Mouse (Mus musculus): ENCODE measurements around the gene Grasp. TPM values are rescaled to one million over a fixed set of nuclear protein-coding genes. Genes with fewer than 3 reads are reported as not detected.
A peak's percentile ranks its signal among the peaks of the same experiment; 100 is the strongest.

Gene Grasp
- polyA plus RNA-seq, 1 experiment, result 2.2 TPM

DNA sequence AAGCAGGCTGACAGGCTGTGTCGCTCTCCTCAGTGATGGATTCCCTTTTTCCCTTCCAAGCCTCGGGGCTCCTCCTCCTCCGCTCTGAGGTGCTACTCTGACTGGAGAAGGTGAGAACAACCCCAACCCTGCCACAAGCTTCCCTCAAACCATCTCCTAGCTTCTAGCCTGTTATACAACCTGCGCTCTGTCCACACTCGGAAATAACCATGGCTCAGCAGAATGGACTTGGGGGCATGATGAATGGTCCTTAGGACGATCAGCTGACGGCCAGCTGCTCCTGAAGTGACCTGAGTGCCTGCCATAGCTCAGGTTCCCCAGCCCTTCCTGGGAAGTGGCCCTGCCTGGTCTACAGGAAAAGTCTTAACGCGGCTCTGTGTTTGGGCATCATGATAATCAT, 17.9 kb downstream of the Grasp start:
- no peak for DNase-seq (ENCODE audit: low read depth, low spot score)
- whole genome bisulfite sequencing, result 86% methylated on average over 9 of the region's 9 CpGs

GRCm38 (mm10) chr15:101242645-101243044, 18.7 kb downstream of the Grasp start:
- no peak for DNase-seq (ENCODE audit: low read depth, low spot score)
- 20% methylated on average over 8 of the region's 8 CpGs for WGBS

- 80% methylated on average over 3 of the region's 3 CpGs for WGBS
- DNase-seq (ENCODE audit: low read depth, low spot score), result no peak
Measured at GRCm38 (mm10) chr15:101244012-101244411, 20.0 kb downstream of the Grasp start.

- DNase-seq (ENCODE audit: low read depth, low spot score), result peak; percentile 93
- 1% methylated on average over 56 of the region's 56 CpGs for WGBS
Measured at GRCm38 (mm10) chr15:101246231-101247154, 22.5 kb downstream of the Grasp start.

GRCm38 (mm10) chr15:101247155-101247498, 23.1 kb downstream of the Grasp start:
- DNase-seq (ENCODE audit: low read depth, low spot score), result no peak
- whole genome bisulfite sequencing, result 82% methylated on average over 1 of the region's 1 CpGs

DNA sequence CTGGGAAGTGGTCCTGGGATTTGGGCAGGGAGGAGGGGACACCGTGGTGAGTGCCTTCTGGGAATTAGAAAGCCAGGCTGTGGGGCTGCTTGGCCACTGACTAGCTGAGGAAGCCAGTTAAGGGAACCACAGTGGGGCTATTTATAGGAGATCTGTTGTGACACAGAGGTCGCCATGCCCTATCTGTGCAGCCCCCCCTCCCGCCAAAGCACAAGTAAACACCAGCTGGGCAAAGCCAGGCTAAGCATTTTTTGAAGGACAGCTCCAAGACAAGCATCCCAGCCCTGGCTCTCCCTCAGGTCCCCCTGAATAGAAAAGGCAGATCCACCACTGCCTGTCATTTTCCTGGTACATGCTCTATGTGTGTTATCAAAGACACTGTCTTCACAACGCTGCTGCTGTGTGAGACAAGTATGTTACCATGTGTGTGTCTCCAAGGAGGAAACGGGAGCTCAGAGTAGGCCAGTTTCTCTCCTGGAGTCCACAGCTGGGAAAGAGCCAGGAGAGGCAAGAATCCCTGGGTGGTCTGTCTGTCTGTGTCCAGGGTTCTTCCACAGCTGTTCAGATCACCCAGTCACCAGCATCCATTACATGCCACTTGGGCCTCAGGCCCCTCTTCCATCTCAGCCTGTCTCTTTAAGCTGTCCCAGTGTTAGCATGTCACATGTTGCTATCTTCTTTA, 24.2 kb downstream of the Grasp start:
- no peak for DNase-seq (ENCODE audit: low read depth, low spot score)
- WGBS, result 68% methylated on average over 5 of the region's 5 CpGs

- 71% methylated on average over 9 of the region's 9 CpGs for WGBS
- no peak for DNase-seq (ENCODE audit: low read depth, low spot score)
Measured at GRCm38 (mm10) chr15:101250220-101250800, 26.3 kb downstream of the Grasp start.

- 88% methylated on average over 5 of the region's 5 CpGs for WGBS
- no peak for DNase-seq (ENCODE audit: low read depth, low spot score)
Measured at GRCm38 (mm10) chr15:101251930-101252329, 27.9 kb downstream of the Grasp start.

DNA sequence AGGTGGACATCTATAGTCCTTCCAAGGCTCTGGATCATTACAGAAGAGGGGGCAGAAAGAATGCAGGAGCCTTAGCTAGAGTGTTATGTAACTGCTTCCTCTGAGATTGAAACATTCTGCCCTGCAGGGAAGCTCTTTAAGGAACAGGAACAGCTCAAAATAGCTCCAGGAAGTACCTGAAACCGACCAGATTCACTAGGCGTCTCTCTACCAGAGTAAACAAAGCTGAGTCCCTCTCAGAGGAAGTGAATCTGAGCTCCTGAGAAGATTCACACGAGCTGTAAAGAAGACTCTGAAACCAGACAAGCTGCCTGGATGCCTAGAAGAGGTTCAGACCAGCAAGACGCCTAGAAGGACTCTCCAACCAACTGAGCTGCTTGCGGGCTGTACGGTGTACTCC, 28.6 kb downstream of the Grasp start:
- 68% methylated on average over 6 of the region's 6 CpGs for WGBS
- no peak for DNase-seq (ENCODE audit: low read depth, low spot score)

- DNase-seq (ENCODE audit: low read depth, low spot score), result no peak
- WGBS, result 40% methylated on average over 3 of the region's 3 CpGs
Measured at GRCm38 (mm10) chr15:101253563-101253885, 29.5 kb downstream of the Grasp start.

DNA sequence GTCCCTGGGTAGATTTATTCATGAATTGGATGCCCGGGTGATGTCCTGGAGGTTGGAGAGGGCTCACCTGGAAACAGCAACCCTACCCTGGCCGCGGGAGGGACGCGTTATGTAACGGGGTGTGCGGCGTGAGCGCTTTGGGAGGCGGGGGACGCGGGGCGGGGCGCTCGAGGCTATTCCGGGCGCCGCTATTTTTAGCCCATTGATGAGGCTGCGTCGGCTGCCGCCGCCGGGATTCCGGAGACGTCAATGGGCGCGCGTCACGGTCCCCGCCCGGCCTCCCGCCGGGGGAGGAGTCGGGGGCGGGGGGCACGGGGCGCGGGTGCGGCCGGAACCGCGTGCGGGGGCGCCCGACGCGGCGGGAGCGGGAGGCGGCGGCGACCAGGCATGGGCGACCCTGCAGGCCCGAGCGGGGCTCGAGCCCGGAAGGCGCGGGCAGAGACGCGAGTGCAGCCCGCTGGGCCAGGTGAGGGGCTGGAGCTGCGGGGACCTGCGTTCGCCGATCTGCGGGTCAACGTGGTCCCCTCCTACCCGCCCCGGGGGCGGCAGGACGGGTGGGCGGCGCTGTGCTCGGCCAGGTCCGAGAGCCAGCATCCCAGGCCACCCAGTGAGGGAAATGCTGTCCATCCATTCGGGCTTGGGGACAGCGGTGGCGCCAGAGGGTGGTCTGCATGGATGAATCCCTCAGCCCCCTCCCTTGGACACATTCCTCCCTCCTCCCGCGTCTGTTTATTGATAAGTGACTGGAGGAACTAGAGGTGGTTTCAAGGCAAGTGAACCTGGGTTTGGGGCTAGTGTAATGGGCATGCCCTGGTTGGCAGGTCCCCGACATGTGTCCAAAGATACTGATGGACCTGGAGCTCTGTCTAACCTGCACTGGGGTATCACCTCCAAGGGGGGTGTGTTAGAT, 30.2 kb downstream of the Grasp start, which contains the start of gene Nr4a1:
Gene Nr4a1, plus strand, starts transcription at position 384 of the 910 bp plus-strand sequence.
- no peak for DNase-seq (ENCODE audit: low read depth, low spot score)
- 4% methylated on average over 75 of the region's 82 CpGs for WGBS

- 79% methylated on average over 7 of the region's 7 CpGs for WGBS
- DNase-seq (ENCODE audit: low read depth, low spot score), result no peak
Measured at GRCm38 (mm10) chr15:101255842-101256462, 32.0 kb downstream of the Grasp start.

DNA sequence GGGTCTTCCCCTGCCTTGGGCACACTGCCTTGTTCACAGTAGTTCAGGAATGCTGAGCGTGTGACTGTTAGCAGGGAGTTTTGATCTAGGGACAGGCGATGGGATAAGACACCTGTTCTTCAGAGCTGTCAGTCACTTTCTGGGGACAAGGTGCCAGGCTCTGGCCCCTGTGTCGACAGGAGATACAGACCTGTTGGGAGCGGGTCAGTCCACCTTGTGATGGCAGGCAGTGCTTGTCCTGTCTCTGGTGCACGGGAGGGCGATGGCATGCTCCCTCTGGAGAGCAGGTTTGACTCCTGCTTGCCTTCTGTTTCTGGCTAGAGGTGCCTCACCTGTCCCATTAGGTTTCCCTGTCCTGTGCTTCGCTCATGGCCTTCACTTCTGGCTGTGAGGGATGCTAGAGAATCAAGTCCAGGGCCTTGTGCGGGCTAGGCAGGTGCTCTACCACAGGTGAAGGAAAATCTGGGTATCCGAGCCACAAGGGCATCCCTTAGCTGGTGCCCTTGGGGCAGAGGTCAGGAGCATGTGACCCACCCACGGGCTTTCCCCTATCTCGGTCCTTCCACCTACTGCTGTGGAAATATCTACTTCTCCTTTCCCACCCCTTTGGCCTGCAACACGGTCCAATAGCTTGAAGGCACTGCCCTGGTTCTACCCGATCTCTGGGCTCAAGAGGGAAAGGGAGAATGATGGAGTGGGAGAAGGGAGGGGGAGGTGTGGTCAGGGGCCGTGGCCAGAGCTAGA, 32.6 kb downstream of the Grasp start:
- WGBS, result 74% methylated on average over 14 of the region's 14 CpGs
- DNase-seq (ENCODE audit: low read depth, low spot score), result no peak

DNA sequence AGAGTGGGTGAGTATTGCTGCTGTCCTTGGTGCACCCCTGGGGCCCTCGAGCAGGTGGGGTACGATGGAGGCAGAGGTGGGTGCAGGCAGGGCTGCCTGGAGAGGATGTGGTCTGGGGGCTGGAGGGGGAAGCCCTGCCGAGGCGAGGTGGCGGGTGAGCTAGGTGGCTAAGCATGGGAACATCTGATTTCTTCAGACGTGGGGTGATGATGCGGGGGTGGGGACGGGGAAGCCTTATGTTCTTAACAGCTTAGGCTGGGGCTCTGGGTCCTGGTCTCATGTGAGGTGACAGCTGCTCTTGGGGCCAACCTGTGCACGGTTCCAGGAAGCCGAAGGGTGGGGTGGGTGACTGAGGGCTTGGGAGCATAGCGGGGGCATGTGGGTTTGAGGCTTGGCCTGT, 34.4 kb downstream of the Grasp start:
- WGBS, result 87% methylated on average over 11 of the region's 11 CpGs
- DNase-seq (ENCODE audit: low read depth, low spot score), result no peak

DNA sequence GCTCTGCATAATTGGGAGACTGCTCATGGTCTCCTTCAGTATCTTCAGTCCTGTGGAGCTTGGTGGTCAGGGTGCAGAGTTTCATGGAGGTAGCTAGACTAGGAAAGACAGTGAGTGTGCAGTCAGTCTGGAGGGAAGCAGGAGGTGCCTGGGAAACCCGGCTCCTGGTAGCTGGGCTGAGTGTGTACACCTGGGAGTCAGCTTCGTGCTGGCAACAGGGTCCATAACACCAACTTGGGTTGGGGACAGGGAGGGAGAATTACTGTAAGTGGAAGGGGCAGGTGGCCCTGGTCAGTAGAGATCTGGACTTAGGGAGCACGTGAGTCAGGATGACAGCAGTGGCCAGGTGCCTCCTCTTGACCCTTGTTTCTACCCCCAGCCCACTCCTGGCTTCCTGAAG, 35.9 kb downstream of the Grasp start:
- WGBS, result 82% methylated on average over 3 of the region's 3 CpGs
- DNase-seq (ENCODE audit: low read depth, low spot score), result no peak

DNA sequence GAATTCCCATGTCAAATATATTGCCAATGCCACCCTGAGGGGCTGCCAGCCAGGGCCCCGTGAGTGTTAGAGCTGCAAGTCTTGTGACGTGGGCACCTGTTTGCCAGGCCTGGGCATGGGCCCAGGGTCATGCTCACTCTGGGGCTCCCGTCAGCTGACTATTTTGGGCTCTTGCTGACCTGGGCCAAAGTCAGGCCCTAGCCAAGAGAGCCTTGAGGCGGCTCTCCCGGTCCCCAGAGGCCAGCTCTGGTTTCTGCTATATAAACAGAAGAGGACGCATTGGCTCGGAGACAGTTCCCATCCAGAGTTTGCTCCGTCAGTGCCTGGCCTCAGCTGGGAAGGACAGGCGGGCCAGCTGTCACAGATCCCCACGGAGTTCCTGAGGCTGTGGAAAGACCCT, 36.4 kb downstream of the Grasp start:
- WGBS, result 70% methylated on average over 10 of the region's 10 CpGs
- DNase-seq (ENCODE audit: low read depth, low spot score), result no peak

DNA sequence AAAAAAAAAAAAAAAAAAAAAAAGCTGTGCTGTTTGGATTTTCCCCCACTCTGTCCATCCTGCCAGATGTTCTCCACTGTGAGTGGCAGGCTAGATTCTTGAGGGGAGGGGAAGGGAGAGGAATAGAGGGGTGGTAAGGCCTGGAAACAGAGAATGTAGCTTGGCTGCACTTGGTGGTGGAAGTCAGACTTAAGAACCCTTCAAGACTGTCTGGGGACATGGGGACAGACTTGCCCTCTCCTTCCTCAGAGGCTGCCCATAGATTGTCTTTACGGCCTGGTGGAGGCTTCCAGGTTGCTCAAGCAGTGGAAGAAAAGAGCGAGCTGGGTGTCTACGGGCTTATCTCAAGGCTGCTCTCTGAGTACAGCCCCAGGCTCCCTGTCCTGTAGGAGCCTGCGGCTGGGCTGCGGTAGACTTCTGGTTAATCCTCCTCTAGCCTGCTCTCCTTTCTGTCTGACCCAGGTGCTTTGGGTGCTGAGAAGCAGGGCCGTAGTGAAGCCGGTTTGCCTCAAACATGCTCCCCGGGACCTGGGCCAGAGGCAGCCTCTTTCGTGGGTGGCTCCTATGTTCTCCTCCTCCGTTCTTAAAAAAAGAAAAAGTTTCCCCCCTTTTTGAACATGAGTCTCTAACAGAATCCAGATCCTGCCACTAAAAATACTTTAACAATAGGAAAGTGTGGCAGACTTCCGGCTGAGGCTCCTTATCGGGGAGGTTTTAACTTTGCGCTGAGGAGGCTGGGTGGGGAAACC, 37.1 kb downstream of the Grasp start:
- DNase-seq (ENCODE audit: low read depth, low spot score), result no peak
- WGBS, result 56% methylated on average over 13 of the region's 13 CpGs

GRCm38 (mm10) chr15:101262502-101262901, 38.5 kb downstream of the Grasp start:
- whole genome bisulfite sequencing, result 51% methylated on average over 5 of the region's 5 CpGs
- DNase-seq (ENCODE audit: low read depth, low spot score), result no peak
